Mouse (Mus musculus) midbrain, postnatal 0 days (tissue): ENCODE measurements around the gene Trpm1. TPM values are rescaled to one million over a fixed set of nuclear protein-coding genes. Genes with fewer than 3 reads are reported as not detected.
A peak's percentile ranks its signal among the peaks of the same experiment; 100 is the strongest.

Source experiments
- ATAC-seq: fragments of 200-750 bp; cut with Nextera tagmentation; 2 replicates; pipeline ENCODE4 v1.8.0; 2017; ENCODE audit warnings: moderate number of reproducible peaks, mild to moderate bottlenecking, moderate TSS enrichment, moderate library complexity; ENCODE audit not compliant: low FRiP score
- DNase-seq: peaks from one replicate; pipeline ENCODE4 v3.0.0-alpha.2; 2015; ENCODE audit warnings: low spot score
- H3K27ac ChIP-seq: fragments of 300-500 bp; sonication (generic); 2 replicates; pipeline ENCODE4 v1.5.1; 2014; ENCODE audit warnings: low read depth, mild to moderate bottlenecking, low read length, mixed read lengths
- H3K27me3 ChIP-seq: fragments of 300-500 bp; sonication (generic); 2 replicates; pipeline ENCODE4 v1.6.1; 2014; ENCODE audit warnings: low read length, control low read depth, mixed read lengths; ENCODE audit not compliant: insufficient read depth
- H3K36me3 ChIP-seq: fragments of 300-500 bp; sonication (generic); 2 replicates; pipeline ENCODE4 v1.6.1; 2014; ENCODE audit warnings: low read length, control low read depth, mixed read lengths; ENCODE audit not compliant: insufficient read depth
- H3K4me1 ChIP-seq: fragments of 300-500 bp; sonication (generic); 2 replicates; pipeline ENCODE4 v1.6.1; 2014; ENCODE audit warnings: mild to moderate bottlenecking, control low read depth, antibody characterized with exemption, low read length, mixed read lengths; ENCODE audit not compliant: insufficient read depth
- H3K4me2 ChIP-seq: fragments of 300-500 bp; sonication (generic); 2 replicates; pipeline ENCODE4 v1.6.1; 2014; ENCODE audit warnings: low read depth, mild to moderate bottlenecking, low read length, mixed read lengths; ENCODE audit not compliant: poor library complexity, severe bottlenecking
- H3K4me3 ChIP-seq: fragments of 300-500 bp; sonication (generic); 2 replicates; pipeline ENCODE4 v1.5.1; 2014; ENCODE audit warnings: low read depth, mild to moderate bottlenecking, low read length, moderate library complexity
- H3K9ac ChIP-seq: fragments of 300-500 bp; sonication (generic); replicated peaks from 2 replicates; pipeline ENCODE4 v1.6.1; 2014; ENCODE audit warnings: mild to moderate bottlenecking, low read length, moderate library complexity, mixed read lengths; ENCODE audit not compliant: poor library complexity, severe bottlenecking
- H3K9me3 ChIP-seq: fragments of 300-500 bp; sonication (generic); 2 replicates; pipeline ENCODE4 v1.6.1; 2016; ENCODE audit warnings: low read length, control low read depth
- CTCF ChIP-seq: IDR thresholded peaks from 2 replicates; pipeline ENCODE4 v1.5.1; 2016; ENCODE audit warnings: antibody characterized with exemption, mild to moderate bottlenecking
- WGBS: fragments of 180-500 bp; shearing (Covaris S2); extraction: QIAGEN DNeasy Blood & Tissue Kit; methylation state at CpG from one replicate; pipeline ENCODE4 v1.1.7; 2014; 5-methylcytosine and 5-hydroxymethylcytosine counted together
- polyA plus RNA-seq: library from polyadenylated mRNA; unstranded; fragments of >200 nt; fragmentation: Nextera tagmentation; extraction: Ambion mirVana; gene quantifications from 2 replicates; pipeline ENCODE4 v1.2.1, GENCODE M21; 2015
- total RNA-seq: library from RNA; depleted of rRNA; stranded (reverse); fragments of >200 nt; gene quantifications from 2 replicates; pipeline ENCODE4 v1.2.3, GENCODE M21; 2014

The Trpm1 gene
- total and polyA plus RNA-seq, 2 experiments from 2014 or later, result 0.16 to 0.63 TPM

- no peak for TF ChIP-seq CTCF
- H3K27me3 ChIP-seq, result no peaks in the 10 kb centered on the region
- H3K36me3 ChIP-seq, result no peaks in the 10 kb centered on the region
- H3K4me3 ChIP-seq, result no peak overlapping the region
- no peaks in the 10 kb centered on the region for H3K4me1 ChIP-seq
- no peak overlapping the region for H3K4me2 ChIP-seq
- no peak for DNase-seq
- ATAC-seq, result no peak
- WGBS, result 92% methylated on average over 3 of the region's 3 CpGs
- H3K9me3 ChIP-seq, result no peaks in the 10 kb centered on the region
- no peak overlapping the region for H3K9ac ChIP-seq
- no peak overlapping the region for H3K27ac ChIP-seq
Measured at GRCm38 (mm10) chr7:64253736-64254135, 100.1 kb downstream of the Trpm1 start.

DNA sequence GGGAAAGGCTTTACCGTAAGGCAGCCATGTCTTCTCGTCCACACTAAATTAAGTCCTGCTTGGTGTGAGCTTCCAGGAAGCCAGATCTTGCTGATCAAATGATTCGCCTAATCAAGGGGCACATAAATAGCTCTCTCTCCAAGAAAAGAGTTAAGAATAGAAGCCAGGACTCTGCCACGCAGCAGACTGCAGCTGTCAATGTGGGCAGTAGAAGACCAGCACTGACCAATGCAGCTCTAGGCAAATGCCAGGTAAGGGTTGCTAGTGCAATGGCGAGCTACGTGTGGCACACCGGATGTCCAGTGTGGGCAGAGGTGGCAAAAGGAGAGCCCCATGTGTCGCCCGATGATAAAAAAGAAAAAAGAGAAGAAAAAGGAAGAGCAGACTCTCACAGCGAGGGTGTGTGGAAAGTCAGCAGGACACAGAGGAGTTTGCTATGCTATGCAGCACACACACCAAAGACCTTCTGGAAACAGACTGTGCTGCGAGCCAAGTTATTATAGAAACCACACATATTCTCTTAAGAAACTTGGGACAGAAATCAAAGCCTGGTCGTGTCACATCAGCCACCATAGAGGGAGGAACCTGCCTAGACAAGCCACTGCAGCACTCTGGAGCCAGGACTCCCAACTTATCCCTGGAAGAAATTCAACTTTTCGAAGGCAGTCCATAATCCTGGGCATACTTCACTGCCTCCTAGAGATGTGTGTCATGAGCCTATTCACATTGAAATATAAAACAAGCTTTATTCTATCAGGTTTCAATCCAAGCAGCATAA, 112.1 kb downstream of the Trpm1 start:
- no peaks in the 10 kb centered on the region for H3K36me3 ChIP-seq
- H3K9ac ChIP-seq, result no peak overlapping the region
- WGBS, result 82% methylated on average over 13 of the region's 13 CpGs
- no peaks in the 10 kb centered on the region for H3K4me1 ChIP-seq
- H3K4me2 ChIP-seq, result no peak overlapping the region
- DNase-seq (no peak), ATAC-seq (no peak)
- H3K27ac ChIP-seq, result no peak overlapping the region
- H3K27me3 ChIP-seq, result no peaks in the 10 kb centered on the region
- no peak for TF ChIP-seq CTCF
- H3K9me3 ChIP-seq, result 0 out of 2 replicates have a peak, but pooled peaks cover 4% of the 10 kb centered on the region
- no peak overlapping the region for H3K4me3 ChIP-seq

- H3K9ac ChIP-seq, result no peak overlapping the region
- WGBS, result 95% methylated on average over 4 of the region's 4 CpGs
- H3K27me3 ChIP-seq, result no peaks in the 10 kb centered on the region
- ATAC-seq (no peak), DNase-seq (no peak)
- H3K4me3 ChIP-seq, result no peak overlapping the region
- no peak for TF ChIP-seq CTCF
- H3K4me2 ChIP-seq, result no peak overlapping the region
- no peaks in the 10 kb centered on the region for H3K36me3 ChIP-seq
- no peaks in the 10 kb centered on the region for H3K9me3 ChIP-seq
- H3K4me1 ChIP-seq, result no peaks in the 10 kb centered on the region
- H3K27ac ChIP-seq, result no peak overlapping the region
Measured at GRCm38 (mm10) chr7:64266587-64266986, 113.0 kb downstream of the Trpm1 start.

GRCm38 (mm10) chr7:64271926-64272325, 118.3 kb downstream of the Trpm1 start:
- H3K27me3 ChIP-seq, result no peaks in the 10 kb centered on the region
- H3K4me3 ChIP-seq, result no peak overlapping the region
- WGBS, result 9% methylated on average over 4 of the region's 4 CpGs
- H3K27ac ChIP-seq, result no peak overlapping the region
- DNase-seq (peak; percentile 45), ATAC-seq (no peak)
- no peaks in the 10 kb centered on the region for H3K4me1 ChIP-seq
- H3K4me2 ChIP-seq, result no peak overlapping the region
- no peaks in the 10 kb centered on the region for H3K9me3 ChIP-seq
- no peak for TF ChIP-seq CTCF
- H3K36me3 ChIP-seq, result no peaks in the 10 kb centered on the region
- H3K9ac ChIP-seq, result no peak overlapping the region

DNA sequence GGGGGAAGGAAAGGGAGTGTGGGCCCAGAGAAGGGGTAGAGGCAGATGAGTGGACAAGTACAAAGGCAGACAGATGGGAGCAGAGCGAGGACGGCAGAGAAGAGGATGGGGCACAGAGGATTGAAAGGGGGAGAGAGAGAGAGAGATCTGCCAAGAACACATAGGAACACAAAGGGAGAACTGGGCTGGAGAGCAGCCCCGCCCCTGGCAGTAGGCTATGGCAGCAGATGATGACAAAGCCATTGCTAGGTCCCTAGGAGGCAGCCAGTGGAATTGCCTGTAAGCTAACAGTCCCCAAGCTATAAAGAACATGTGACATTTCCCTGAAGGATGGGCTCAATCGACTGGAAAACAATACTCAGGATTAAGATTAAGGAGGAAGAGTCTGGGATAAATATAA, 121.9 kb downstream of the Trpm1 start:
- TF ChIP-seq CTCF, result no peak
- no peak overlapping the region for H3K4me3 ChIP-seq
- ATAC-seq (no peak), DNase-seq (peak; percentile 32)
- H3K4me1 ChIP-seq, result no peaks in the 10 kb centered on the region
- H3K36me3 ChIP-seq, result no peaks in the 10 kb centered on the region
- 50% methylated on average over 4 of the region's 4 CpGs for WGBS
- no peak overlapping the region for H3K9ac ChIP-seq
- H3K27ac ChIP-seq, result no peak overlapping the region
- H3K4me2 ChIP-seq, result no peak overlapping the region
- no peaks in the 10 kb centered on the region for H3K27me3 ChIP-seq
- no peaks in the 10 kb centered on the region for H3K9me3 ChIP-seq

- H3K4me2 ChIP-seq, result no peak overlapping the region
- H3K36me3 ChIP-seq, result no peaks in the 10 kb centered on the region
- H3K4me3 ChIP-seq, result no peak overlapping the region
- H3K4me1 ChIP-seq, result no peaks in the 10 kb centered on the region
- H3K9ac ChIP-seq, result no peak overlapping the region
- no peaks in the 10 kb centered on the region for H3K27me3 ChIP-seq
- no peaks in the 10 kb centered on the region for H3K9me3 ChIP-seq
- DNase-seq, result no peak
- TF ChIP-seq CTCF, result no peak
- ATAC-seq, result no peak
- no peak overlapping the region for H3K27ac ChIP-seq
- WGBS, result 49% methylated on average over 6 of the region's 6 CpGs
Measured at GRCm38 (mm10) chr7:64276921-64277320, 123.3 kb downstream of the Trpm1 start.
